Mouse (Mus musculus) hindbrain, embryonic 15.5 days (tissue): ENCODE results near the gene Psmb9. TPM values are rescaled to one million over a fixed set of nuclear protein-coding genes. Genes with fewer than 3 reads are reported as not detected.

ENCODE experiments used
- ATAC-seq: fragments of 200-750 bp; cut with Nextera tagmentation; 2 replicates; pipeline ENCODE4 v1.8.0; 2017; ENCODE audit warnings: low read depth, moderate number of reproducible peaks, moderate TSS enrichment; ENCODE audit not compliant: low FRiP score
- H3K27ac ChIP-seq: fragments of 300-500 bp; sonication (generic); replicated peaks from 2 replicates; pipeline ENCODE4 v1.5.1; 2015; ENCODE audit warnings: mild to moderate bottlenecking, inconsistent platforms
- H3K27me3 ChIP-seq: fragments of 300-500 bp; sonication (generic); 2 replicates; pipeline ENCODE4 v1.6.1; 2015; ENCODE audit warnings: control low read depth, inconsistent platforms
- H3K36me3 ChIP-seq: fragments of 300-500 bp; sonication (generic); 2 replicates; pipeline ENCODE4 v1.6.1; 2015; ENCODE audit warnings: control low read depth, inconsistent platforms
- H3K4me1 ChIP-seq: fragments of 300-500 bp; sonication (generic); replicated peaks from 2 replicates; pipeline ENCODE4 v1.6.1; 2015; ENCODE audit warnings: control low read depth, inconsistent platforms
- H3K4me2 ChIP-seq: fragments of 300-500 bp; sonication (generic); 2 replicates; pipeline ENCODE4 v1.6.1; 2015; ENCODE audit warnings: moderate library complexity, mild to moderate bottlenecking, inconsistent platforms
- H3K4me3 ChIP-seq: fragments of 300-500 bp; sonication (generic); 2 replicates; pipeline ENCODE4 v1.5.1; 2015; ENCODE audit warnings: mild to moderate bottlenecking, inconsistent platforms
- H3K9ac ChIP-seq: fragments of 300-500 bp; sonication (generic); 2 replicates; pipeline ENCODE4 v1.6.1; 2015; ENCODE audit warnings: inconsistent platforms
- H3K9me3 ChIP-seq: fragments of 300-500 bp; sonication (generic); 2 replicates; pipeline ENCODE4 v1.6.1; 2016; ENCODE audit warnings: control low read depth, inconsistent platforms
- WGBS: fragments of 180-500 bp; shearing (Covaris S2); methylation state at CpG from one replicate; pipeline ENCODE4 v1.1.7; 2015; 5-methylcytosine and 5-hydroxymethylcytosine counted together
- polyA plus RNA-seq: library from polyadenylated mRNA; unstranded; fragments of >200 nt; fragmentation: Nextera tagmentation; extraction: Ambion mirVana; gene quantifications from 2 replicates; pipeline ENCODE4 v1.2.1, GENCODE M21; 2015

Psmb9 gene
- polyA plus RNA-seq, 1 experiment from 2014 or later: 1.4 TPM

GRCm38 (mm10) chr17:34196941-34197894 is 9.7 kb upstream of the Psmb9 start, which contains the start of gene Psmb8:
TSS of gene Psmb8 (plus strand) at chr17:34197721.
- Histone ChIP-seq H3K27me3 (peaks cover 66% of the 10 kb centered on the region), H3K4me2 (peak within 1 kb of the TSS; percentile 91), H3K9me3 (no peaks in the 10 kb centered on the region), H3K4me1 (peaks cover 19% of the 10 kb centered on the region), H3K27ac (no peak within 1 kb of the TSS), H3K4me3 (peak within 1 kb of the TSS; percentile 47), H3K36me3 (no peaks in the 10 kb centered on the region), H3K9ac (peak within 1 kb of the TSS; percentile 44)
- WGBS: 4% methylated on average over 41 of the region's 41 CpGs
- peak; percentile 89 for ATAC-seq

- no peak overlapping the region for H3K9ac ChIP-seq
- H3K27me3 ChIP-seq: peaks cover 73% of the 10 kb centered on the region
- no peak for ATAC-seq
- H3K4me3 ChIP-seq: 0 out of 2 replicates have a peak overlapping the region, but pooled peaks have one; percentile 47
- H3K9me3 ChIP-seq: no peaks in the 10 kb centered on the region
- H3K4me1 ChIP-seq: peaks cover 19% of the 10 kb centered on the region
- H3K27ac ChIP-seq: no peak overlapping the region
- 38% methylated on average over 12 of the region's 12 CpGs for WGBS
- 0 out of 2 replicates have a peak overlapping the region, but pooled peaks have one; percentile 91 for H3K4me2 ChIP-seq
- no peaks in the 10 kb centered on the region for H3K36me3 ChIP-seq
These were observed 8.9 kb upstream of the Psmb9 start for GRCm38 (mm10) chr17:34196491-34196890.

GRCm38 (mm10) chr17:34194723-34195122 is 7.2 kb upstream of the Psmb9 start:
- H3K27me3 ChIP-seq: peaks cover 77% of the 10 kb centered on the region
- H3K9ac ChIP-seq: no peak overlapping the region
- whole genome bisulfite sequencing: 86% methylated on average over 4 of the region's 4 CpGs
- no peaks in the 10 kb centered on the region for H3K9me3 ChIP-seq
- no peak overlapping the region for H3K4me3 ChIP-seq
- no peak overlapping the region for H3K4me2 ChIP-seq
- no peak overlapping the region for H3K27ac ChIP-seq
- H3K4me1 ChIP-seq: peaks cover 19% of the 10 kb centered on the region
- H3K36me3 ChIP-seq: no peaks in the 10 kb centered on the region
- no peak for ATAC-seq

- Histone ChIP-seq H3K9me3 (no peaks in the 10 kb centered on the region), H3K4me2 (no peak overlapping the region), H3K9ac (no peak overlapping the region), H3K4me3 (no peak overlapping the region), H3K4me1 (peaks cover 19% of the 10 kb centered on the region), H3K27ac (no peak overlapping the region), H3K36me3 (no peaks in the 10 kb centered on the region), H3K27me3 (peaks cover 79% of the 10 kb centered on the region)
- 59% methylated on average over 8 of the region's 8 CpGs for WGBS
- no peak for ATAC-seq
These were observed 5.9 kb upstream of the Psmb9 start for GRCm38 (mm10) chr17:34193468-34193867.

GRCm38 (mm10) chr17:34192852-34193251 is 5.3 kb upstream of the Psmb9 start:
- H3K9me3 ChIP-seq: no peaks in the 10 kb centered on the region
- H3K27ac ChIP-seq: no peak overlapping the region
- no peak overlapping the region for H3K9ac ChIP-seq
- no peak for ATAC-seq
- H3K4me1 ChIP-seq: peaks cover 18% of the 10 kb centered on the region
- H3K27me3 ChIP-seq: peaks cover 80% of the 10 kb centered on the region
- no peaks in the 10 kb centered on the region for H3K36me3 ChIP-seq
- 25% methylated on average over 16 of the region's 16 CpGs for WGBS
- H3K4me2 ChIP-seq: no peak overlapping the region
- no peak overlapping the region for H3K4me3 ChIP-seq

- no peaks in the 10 kb centered on the region for H3K9me3 ChIP-seq
- H3K4me2 ChIP-seq: no peak overlapping the region
- H3K36me3 ChIP-seq: no peaks in the 10 kb centered on the region
- ATAC-seq: no peak
- WGBS: 75% methylated on average over 6 of the region's 6 CpGs
- no peak overlapping the region for H3K9ac ChIP-seq
- H3K27ac ChIP-seq: no peak overlapping the region
- H3K4me3 ChIP-seq: no peak overlapping the region
- H3K4me1 ChIP-seq: peaks cover 15% of the 10 kb centered on the region
- H3K27me3 ChIP-seq: peaks cover 68% of the 10 kb centered on the region
These were observed 1.4 kb upstream of the Psmb9 start for GRCm38 (mm10) chr17:34188986-34189385.

GRCm38 (mm10) chr17:34188010-34188409 is 446 bp upstream of the Psmb9 start:
- Histone ChIP-seq H3K36me3 (no peaks in the 10 kb centered on the region), H3K9me3 (no peaks in the 10 kb centered on the region), H3K4me1 (peaks cover 15% of the 10 kb centered on the region), H3K4me3 (peak overlapping the region; percentile 46), H3K27ac (no peak overlapping the region), H3K9ac (peak overlapping the region; percentile 44), H3K4me2 (peak overlapping the region; percentile 77), H3K27me3 (peaks cover 64% of the 10 kb centered on the region)
- 0 out of 2 replicates have a peak, but pooled peaks have one; percentile 11 for ATAC-seq
- WGBS: 2% methylated on average over 20 of the region's 20 CpGs

- ATAC-seq: no peak
- WGBS: 5% methylated on average over 14 of the region's 14 CpGs
- Histone ChIP-seq H3K4me2 (peak overlapping the region; percentile 77), H3K4me1 (peaks cover 15% of the 10 kb centered on the region), H3K9me3 (no peaks in the 10 kb centered on the region), H3K36me3 (no peaks in the 10 kb centered on the region), H3K27me3 (peaks cover 53% of the 10 kb centered on the region), H3K4me3 (peak overlapping the region; percentile 46), H3K27ac (no peak overlapping the region), H3K9ac (peak overlapping the region; percentile 44)
These were observed 691 bp downstream of the Psmb9 start for GRCm38 (mm10) chr17:34186885-34187260.

GRCm38 (mm10) chr17:34185526-34185925 is 2.0 kb downstream of the Psmb9 start:
- H3K27ac ChIP-seq: no peak overlapping the region
- peaks cover 46% of the 10 kb centered on the region for H3K27me3 ChIP-seq

GRCm38 (mm10) chr17:34183564-34184219 is 3.9 kb downstream of the Psmb9 start:
- H3K4me3 ChIP-seq: no peak overlapping the region
- H3K9ac ChIP-seq: no peak overlapping the region
- H3K4me2 ChIP-seq: no peak overlapping the region
- H3K27ac ChIP-seq: no peak overlapping the region
- peaks cover 29% of the 10 kb centered on the region for H3K27me3 ChIP-seq
- H3K4me1 ChIP-seq: peaks cover 15% of the 10 kb centered on the region
- no peaks in the 10 kb centered on the region for H3K9me3 ChIP-seq
- H3K36me3 ChIP-seq: no peaks in the 10 kb centered on the region
- WGBS: 84% methylated on average over 15 of the region's 15 CpGs
- no peak for ATAC-seq

More at GRCm38 (mm10) chr17:34185526-34185925, 2.0 kb downstream of the Psmb9 start:
- WGBS: 91% methylated on average over 9 of the region's 9 CpGs
- no peaks in the 10 kb centered on the region for H3K9me3 ChIP-seq
- no peaks in the 10 kb centered on the region for H3K36me3 ChIP-seq
- H3K4me1 ChIP-seq: peaks cover 15% of the 10 kb centered on the region
- no peak overlapping the region for H3K4me2 ChIP-seq
- no peak for ATAC-seq
- H3K4me3 ChIP-seq: no peak overlapping the region
- no peak overlapping the region for H3K9ac ChIP-seq

- Histone ChIP-seq H3K9me3 (no peaks in the 10 kb centered on the region), H3K36me3 (no peaks in the 10 kb centered on the region), H3K4me2 (no peak overlapping the region), H3K27ac (no peak overlapping the region), H3K27me3 (peaks cover 5% of the 10 kb centered on the region), H3K4me1 (no peaks in the 10 kb centered on the region), H3K4me3 (no peak overlapping the region), H3K9ac (no peak overlapping the region)
- no peak for ATAC-seq
- WGBS: 74% methylated on average over 13 of the region's 13 CpGs
These were observed 7.4 kb downstream of the Psmb9 start for GRCm38 (mm10) chr17:34179913-34180859.
